Mouse (Mus musculus): ENCODE results near the gene Dock1. TPM values are rescaled to one million over a fixed set of nuclear protein-coding genes. Genes with fewer than 3 reads are reported as not detected.

The Dock1 gene
- total and polyA plus RNA-seq, 3 experiments, result not detected

DNA sequence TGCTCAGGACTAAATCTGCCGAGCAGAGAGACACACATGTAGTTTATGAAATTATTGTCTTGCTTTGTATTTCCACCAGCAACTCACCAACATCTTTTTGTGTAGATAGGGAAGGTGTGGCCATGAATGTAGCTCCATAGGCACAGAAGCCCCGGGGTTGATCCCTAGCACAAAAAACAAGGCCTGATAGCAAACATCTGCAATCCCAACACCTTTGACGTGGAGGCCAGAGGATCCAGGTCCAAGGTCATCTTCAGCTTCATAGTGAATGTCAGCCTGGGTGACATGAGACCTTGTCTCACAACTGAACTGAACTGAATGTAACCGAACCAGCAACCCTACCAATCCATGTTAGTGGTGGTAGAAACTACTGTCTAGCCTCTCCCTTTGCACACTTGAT is 116.7 kb downstream of the Dock1 start:
- Histone ChIP-seq H3K79me2 (replicated peaks; ENCODE audit: control insufficient read depth, extremely low read depth, insufficient read depth, poor library complexity, severe bottlenecking) (no peaks in the 10 kb centered on the region), H3K4me3 (replicated peaks in 1 of 3; ENCODE audit: low read depth in 2 of 3, low read length in 2 of 3, poor library complexity in 1 of 3) (no peak overlapping the region), H3K9me3 (replicated peaks; ENCODE audit: low read length) (peaks cover 76% of the 10 kb centered on the region), H3K9ac (ENCODE audit: insufficient read depth, low read depth) (no peak overlapping the region), H3K4me1 (ENCODE audit: control insufficient read depth in 1 of 2, insufficient read depth in 2 of 2) (no peaks in the 10 kb centered on the region), H3K4me2 (ENCODE audit: insufficient read depth, low read depth, poor library complexity, severe bottlenecking) (no peak overlapping the region), H3K27ac (ENCODE audit: insufficient read depth, low read depth) (no peak overlapping the region), H3K36me3 (replicated peaks in 1 of 2; ENCODE audit: control insufficient read depth in 1 of 2, insufficient read depth in 1 of 2, low read length in 1 of 2) (no peaks in the 10 kb centered on the region), H3K27me3 (replicated peaks) (no peaks in the 10 kb centered on the region)
- DNase-seq (ENCODE audit: extremely low read depth), result no peak
- dilution Hi-C loops (cut with MboI; ENCODE audit: extremely low pct_ligation_motif_present, extremely low pct_unique_long_range_greater_than_20kb, low sequenced_read_pairs), result no loop called here
- in situ Hi-C loops (cut with MboI; ENCODE audit: low pct_ligation_motif_present, low pct_unique_long_range_greater_than_20kb, low sequenced_read_pairs), result no loop called here
- no peak for TF ChIP-seq USF2 (conservative IDR thresholded peaks at IDR 0.05; ENCODE audit: low read depth, low read length)
- TF ChIP-seq ZC3H11A (IDR thresholded peaks at IDR 0.05; ENCODE audit: low read depth, low read length), result no peak
- no peak for TF ChIP-seq POLR2A (IDR thresholded peaks at IDR 0.05; ENCODE audit: low read depth, low read length)
- TF ChIP-seq MAZ (IDR thresholded peaks at IDR 0.05; ENCODE audit: low read depth, low read length), result no peak

- dilution Hi-C loops (cut with MboI; ENCODE audit: extremely low pct_ligation_motif_present, extremely low pct_unique_long_range_greater_than_20kb, low sequenced_read_pairs), result no loop called here
- in situ Hi-C loops (cut with MboI; ENCODE audit: low pct_ligation_motif_present, low pct_unique_long_range_greater_than_20kb, low sequenced_read_pairs), result no loop called here
- no peak overlapping the region for H3K27ac ChIP-seq (ENCODE audit: insufficient read depth, low read depth)
These were observed 124.4 kb downstream of the Dock1 start for GRCm38 (mm10) chr7:134794889-134795288.

DNA sequence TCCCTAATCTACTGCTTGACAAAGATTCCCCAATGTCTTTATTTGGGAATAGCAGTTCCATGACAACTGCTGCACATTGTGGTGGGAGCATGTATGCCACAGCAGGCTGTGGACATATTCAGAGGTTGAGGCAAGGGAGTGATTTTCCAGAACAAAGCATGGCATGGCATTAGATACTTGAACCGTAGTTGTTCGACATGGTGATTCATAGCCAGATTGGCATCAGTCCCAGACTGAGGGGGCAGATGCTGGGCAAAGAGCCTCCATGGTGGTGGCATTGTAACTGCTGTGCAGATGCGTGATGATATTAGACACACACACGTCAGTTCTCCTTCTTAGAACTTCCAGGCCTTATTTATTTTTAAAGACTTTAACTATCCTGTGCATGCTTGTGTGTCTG is 129.6 kb downstream of the Dock1 start:
- Histone ChIP-seq H3K4me1 (ENCODE audit: control insufficient read depth in 1 of 2, insufficient read depth in 2 of 2) (no peaks in the 10 kb centered on the region), H3K36me3 (replicated peaks in 1 of 2; ENCODE audit: control insufficient read depth in 1 of 2, insufficient read depth in 1 of 2, low read length in 1 of 2) (no peaks in the 10 kb centered on the region), H3K27ac (ENCODE audit: insufficient read depth, low read depth) (no peak overlapping the region), H3K9ac (ENCODE audit: insufficient read depth, low read depth) (no peak overlapping the region), H3K27me3 (replicated peaks) (no peaks in the 10 kb centered on the region), H3K79me2 (replicated peaks; ENCODE audit: control insufficient read depth, extremely low read depth, insufficient read depth, poor library complexity, severe bottlenecking) (no peaks in the 10 kb centered on the region), H3K4me2 (ENCODE audit: insufficient read depth, low read depth, poor library complexity, severe bottlenecking) (no peak overlapping the region), H3K9me3 (replicated peaks; ENCODE audit: low read length) (peaks cover 53% of the 10 kb centered on the region), H3K4me3 (replicated peaks in 1 of 3; ENCODE audit: low read depth in 2 of 3, low read length in 2 of 3, poor library complexity in 1 of 3) (no peak overlapping the region)
- no peak for DNase-seq (ENCODE audit: extremely low read depth)
- TF ChIP-seq MAZ (IDR thresholded peaks at IDR 0.05; ENCODE audit: low read depth, low read length), result no peak
- TF ChIP-seq POLR2AphosphoS2 (IDR thresholded peaks at IDR 0.05; ENCODE audit: low read depth, low read length), result no peak
- TF ChIP-seq CTCF (conservative IDR thresholded peaks at IDR 0.05 in 1 of 2, IDR thresholded peaks at IDR 0.05 in 1 of 2; ENCODE audit: low read depth in 2 of 2, low read length in 2 of 2), result no peak
- TF ChIP-seq RAD21 (IDR thresholded peaks at IDR 0.05; ENCODE audit: low read depth, low read length), result no peak
- TF ChIP-seq PAX5 (IDR thresholded peaks at IDR 0.05; ENCODE audit: low read length), result no peak
- no peak for TF ChIP-seq TBP (conservative IDR thresholded peaks at IDR 0.05; ENCODE audit: low read depth, low read length)
- in situ Hi-C loops (cut with MboI; ENCODE audit: low pct_ligation_motif_present, low pct_unique_long_range_greater_than_20kb, low sequenced_read_pairs), result no loop called here
- dilution Hi-C loops (cut with MboI; ENCODE audit: extremely low pct_ligation_motif_present, extremely low pct_unique_long_range_greater_than_20kb, low sequenced_read_pairs), result no loop called here

More at GRCm38 (mm10) chr7:134794889-134795288, 124.4 kb downstream of the Dock1 start:
- Histone ChIP-seq H3K4me1 (ENCODE audit: control insufficient read depth in 1 of 2, insufficient read depth in 2 of 2) (no peaks in the 10 kb centered on the region), H3K9ac (ENCODE audit: insufficient read depth, low read depth) (no peak overlapping the region), H3K79me2 (replicated peaks; ENCODE audit: control insufficient read depth, extremely low read depth, insufficient read depth, poor library complexity, severe bottlenecking) (no peaks in the 10 kb centered on the region), H3K4me2 (ENCODE audit: insufficient read depth, low read depth, poor library complexity, severe bottlenecking) (no peak overlapping the region), H3K9me3 (replicated peaks; ENCODE audit: low read length) (peaks cover 63% of the 10 kb centered on the region), H3K36me3 (replicated peaks in 1 of 2; ENCODE audit: control insufficient read depth in 1 of 2, insufficient read depth in 1 of 2, low read length in 1 of 2) (no peaks in the 10 kb centered on the region), H3K4me3 (replicated peaks in 1 of 3; ENCODE audit: low read depth in 2 of 3, low read length in 2 of 3, poor library complexity in 1 of 3) (no peak overlapping the region), H3K27me3 (replicated peaks) (no peaks in the 10 kb centered on the region)
- TF ChIP-seq CHD2 (IDR thresholded peaks at IDR 0.05; ENCODE audit: low read length), result no peak
- no peak for TF ChIP-seq KAT2A (IDR thresholded peaks at IDR 0.05; ENCODE audit: insufficient replicate concordance, low read length)
- TF ChIP-seq NRF1 (IDR thresholded peaks at IDR 0.05; ENCODE audit: low read depth, low read length), result no peak
- TF ChIP-seq BHLHE40 (IDR thresholded peaks at IDR 0.05; ENCODE audit: low read depth, low read length), result no peak
- TF ChIP-seq CHD1 (IDR thresholded peaks at IDR 0.05; ENCODE audit: low read depth, low read length), result no peak
- no peak for TF ChIP-seq USF1 (IDR thresholded peaks at IDR 0.05; ENCODE audit: low read depth, low read length)
- no peak for TF ChIP-seq RAD21 (IDR thresholded peaks at IDR 0.05; ENCODE audit: low read depth, low read length)
- no peak for TF ChIP-seq POLR2A (IDR thresholded peaks at IDR 0.05; ENCODE audit: low read depth, low read length)
- no peak for TF ChIP-seq HCFC1 (IDR thresholded peaks at IDR 0.05; ENCODE audit: low read depth, low read length)
- no peak for DNase-seq (ENCODE audit: extremely low read depth)

Measured in CH12.LX (cell line).